Mouse (Mus musculus) liver, embryonic 14.5 days (tissue): Measurements from ENCODE around the gene Gins3.

Experiments used
- CTCF ChIP-seq: IDR thresholded peaks from 2 replicates; pipeline ENCODE4 v1.5.1; 2016; ENCODE audit warnings: antibody characterized with exemption, low read depth, control low read depth
- EP300 ChIP-seq: IDR thresholded peaks from 2 replicates; pipeline ENCODE4 v1.6.1; 2016; ENCODE audit warnings: antibody characterized with exemption, low read depth

GRCm38 (mm10) chr8:95657523-95657922 lies 24.3 kb downstream of the Gins3 start:
- no peak for TF ChIP-seq CTCF
- TF ChIP-seq EP300: no peak
